Mouse (Mus musculus) urinary bladder, adult 2 months (tissue): ENCODE data around the gene Tmem178b. TPM values are rescaled to one million over a fixed set of nuclear protein-coding genes. Genes with fewer than 3 reads are reported as not detected.
A peak's percentile ranks its signal among the peaks of the same experiment; 100 is the strongest.

Source experiments
- DNase-seq: peaks from one replicate; pipeline ENCODE4 v3.0.0; 2022; ENCODE audit warnings: low spot score
- polyA plus RNA-seq: library from polyadenylated mRNA; depleted of rRNA; stranded (reverse); fragments of >200 nt; gene quantifications from 2 replicates; pipeline ENCODE4 v1.2.3, GENCODE M21; 2012

Tmem178b gene
- polyA plus RNA-seq, 1 experiment: 0.70 TPM

GRCm38 (mm10) chr6:40161381-40161780 is 288.3 kb downstream of the Tmem178b start:
- no peak for DNase-seq

GRCm38 (mm10) chr6:40173559-40173958 is 300.5 kb downstream of the Tmem178b start:
- no peak for DNase-seq

- no peak for DNase-seq
Measured at GRCm38 (mm10) chr6:40177870-40178269, 304.8 kb downstream of the Tmem178b start.

GRCm38 (mm10) chr6:40180551-40180950 is 307.5 kb downstream of the Tmem178b start:
- DNase-seq: no peak

GRCm38 (mm10) chr6:40200661-40201060 is 327.6 kb downstream of the Tmem178b start:
- no peak for DNase-seq

GRCm38 (mm10) chr6:40202602-40203001 is 329.5 kb downstream of the Tmem178b start:
- DNase-seq: no peak

- DNase-seq: no peak
Measured at GRCm38 (mm10) chr6:40205380-40205779, 332.3 kb downstream of the Tmem178b start.

GRCm38 (mm10) chr6:40208014-40208413 is 334.9 kb downstream of the Tmem178b start:
- DNase-seq: no peak

GRCm38 (mm10) chr6:40209172-40209571 is 336.1 kb downstream of the Tmem178b start:
- DNase-seq: no peak

- DNase-seq: no peak
Measured at GRCm38 (mm10) chr6:40217154-40217553, 344.1 kb downstream of the Tmem178b start.

GRCm38 (mm10) chr6:40217651-40218050 is 344.6 kb downstream of the Tmem178b start:
- no peak for DNase-seq

- no peak for DNase-seq
Measured at GRCm38 (mm10) chr6:40220634-40221120, 347.6 kb downstream of the Tmem178b start.

- no peak for DNase-seq
Measured at GRCm38 (mm10) chr6:40225585-40226280, 352.7 kb downstream of the Tmem178b start.

GRCm38 (mm10) chr6:40228981-40229380 is 355.9 kb downstream of the Tmem178b start:
- no peak for DNase-seq

- DNase-seq: no peak
Measured at GRCm38 (mm10) chr6:40229985-40230384, 356.9 kb downstream of the Tmem178b start.

GRCm38 (mm10) chr6:40234066-40234465 is 361.0 kb downstream of the Tmem178b start:
- DNase-seq: no peak

GRCm38 (mm10) chr6:40235793-40236470 is 362.9 kb downstream of the Tmem178b start:
- DNase-seq: peak; percentile 60

- no peak for DNase-seq
Measured at GRCm38 (mm10) chr6:40236841-40237765, 364.0 kb downstream of the Tmem178b start.

- no peak for DNase-seq
Measured at GRCm38 (mm10) chr6:40238857-40239256, 365.8 kb downstream of the Tmem178b start.

- DNase-seq: no peak
Measured at GRCm38 (mm10) chr6:40240671-40241070, 367.6 kb downstream of the Tmem178b start.

GRCm38 (mm10) chr6:40247398-40247946 is 374.4 kb downstream of the Tmem178b start:
- no peak for DNase-seq

- DNase-seq: no peak
Measured at GRCm38 (mm10) chr6:40249939-40250338, 376.9 kb downstream of the Tmem178b start.
